Mouse (Mus musculus): ENCODE measurements around the gene Hs3st6.
A peak's percentile ranks its signal among the peaks of the same experiment; 100 is the strongest.
"Not testable (repeated sequence)": the region's sequence is repeated elsewhere in the genome, so short reads cannot be mapped to it uniquely, and the experiment has no call there.

Hs3st6 gene

DNA sequence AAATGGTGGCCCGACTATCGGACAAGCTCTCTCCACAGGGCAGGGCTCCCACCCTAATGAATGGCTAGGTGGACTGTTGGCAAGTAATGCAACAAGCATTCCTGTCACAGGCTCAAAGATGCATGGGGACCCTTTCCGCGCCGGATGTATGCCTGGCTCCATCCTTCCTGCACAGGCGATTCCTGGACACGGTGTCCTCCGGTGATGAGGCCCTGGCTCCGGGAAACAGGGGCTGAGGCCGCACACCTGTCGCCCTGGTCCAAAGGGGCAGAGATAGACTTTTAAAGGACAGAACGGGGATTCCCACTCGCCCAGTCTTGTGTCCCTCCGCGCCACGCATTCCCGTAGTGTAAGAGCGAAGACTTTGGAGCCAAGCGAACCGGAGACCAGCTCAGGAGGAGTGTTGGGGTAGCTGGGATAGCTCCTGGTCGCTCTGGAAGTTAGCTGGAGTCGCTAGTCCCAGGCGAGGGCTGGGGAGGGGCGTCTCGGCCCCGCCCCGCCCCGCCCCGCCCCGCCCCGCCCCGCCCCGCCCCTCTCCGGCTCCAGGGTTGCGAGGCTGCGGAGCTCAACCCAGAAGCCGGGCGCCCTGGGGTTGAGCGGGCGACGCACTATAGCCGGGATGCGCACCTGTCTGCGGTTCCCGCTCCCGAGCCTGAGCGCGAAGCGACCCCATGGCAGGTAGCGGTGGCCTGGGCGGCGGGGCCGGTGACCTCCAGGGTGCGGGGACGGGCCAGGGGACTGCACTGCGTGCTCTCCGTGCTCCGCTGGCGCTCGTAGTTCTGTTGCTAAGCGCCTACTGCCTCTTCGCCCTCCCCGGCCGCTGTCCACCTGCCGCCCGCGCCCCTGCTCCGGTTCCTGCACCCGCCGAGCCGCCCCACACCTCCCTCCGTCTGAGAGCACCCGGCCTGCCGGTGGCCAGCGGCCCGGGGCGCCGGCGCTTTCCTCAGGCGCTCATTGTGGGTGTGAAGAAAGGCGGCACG, at the start of gene Hs3st6:
Gene Hs3st6 (plus strand): TSS at position 574 of the 980 bp plus-strand sequence.
- DNase-seq: no peak

DNA sequence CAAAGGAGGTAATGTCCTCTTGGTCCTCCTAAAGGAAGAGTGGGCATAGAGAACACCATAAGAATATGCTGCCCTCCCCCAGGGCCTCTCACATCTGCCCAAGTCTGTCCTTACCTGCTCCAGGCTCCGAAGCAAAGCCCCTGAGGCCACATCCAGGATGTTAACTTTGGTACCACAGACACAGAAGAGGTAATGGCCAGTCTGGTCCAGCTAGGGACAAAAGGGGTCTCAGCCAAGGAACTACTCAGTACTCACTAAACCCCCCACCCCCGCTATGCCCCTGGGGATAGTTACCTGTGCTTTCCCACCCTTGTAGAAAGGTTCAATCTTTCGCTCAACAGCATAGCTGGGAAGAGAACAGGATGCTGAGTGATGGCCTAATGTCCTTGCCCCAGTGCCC, 47.0 kb upstream of the Hs3st6 start:
- no peak for DNase-seq

DNA sequence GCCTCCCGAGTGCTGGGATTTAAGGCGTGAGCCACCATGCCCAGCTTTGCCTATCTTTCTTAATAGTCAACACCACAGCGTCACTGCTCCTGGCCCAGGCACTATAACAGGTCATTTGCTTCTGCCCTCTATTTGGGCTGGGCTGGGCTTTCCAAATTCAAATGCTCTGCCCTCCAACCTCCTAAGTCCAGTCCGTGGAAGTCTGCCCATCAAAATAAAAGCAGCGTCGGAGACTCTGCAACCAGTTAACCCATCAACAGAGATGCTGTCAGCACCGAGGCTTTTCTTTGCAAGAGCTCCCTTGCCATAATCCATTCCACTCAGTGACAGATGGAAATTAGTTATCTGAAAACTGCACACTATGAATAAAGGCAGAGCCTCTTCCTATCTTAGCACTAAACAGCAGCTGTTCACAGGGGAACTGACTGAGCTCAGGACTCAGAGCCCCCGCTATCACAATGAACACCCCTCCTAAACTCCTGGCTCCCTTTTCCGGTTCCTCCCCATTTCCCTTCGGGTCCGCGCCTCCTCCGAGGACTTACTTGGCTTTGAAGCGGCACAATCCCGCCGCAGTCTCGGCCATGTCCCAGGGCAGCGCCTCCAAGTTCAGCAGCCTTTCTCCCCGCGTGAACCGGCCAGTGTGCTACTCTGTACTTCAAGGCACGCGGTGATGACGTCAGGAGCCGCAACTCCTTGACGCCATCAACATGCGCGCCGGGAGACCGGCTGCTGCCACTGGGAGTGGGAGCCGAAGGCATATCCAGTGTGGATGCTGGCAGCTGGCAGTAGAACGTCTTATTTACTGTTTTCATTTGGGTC, 45.6 kb upstream of the Hs3st6 start, which contains the start of gene Tbl3:
Gene Tbl3 (minus strand): TSS at position 679 of the 819 bp plus-strand sequence.
- peak; percentile 91 for DNase-seq

DNA sequence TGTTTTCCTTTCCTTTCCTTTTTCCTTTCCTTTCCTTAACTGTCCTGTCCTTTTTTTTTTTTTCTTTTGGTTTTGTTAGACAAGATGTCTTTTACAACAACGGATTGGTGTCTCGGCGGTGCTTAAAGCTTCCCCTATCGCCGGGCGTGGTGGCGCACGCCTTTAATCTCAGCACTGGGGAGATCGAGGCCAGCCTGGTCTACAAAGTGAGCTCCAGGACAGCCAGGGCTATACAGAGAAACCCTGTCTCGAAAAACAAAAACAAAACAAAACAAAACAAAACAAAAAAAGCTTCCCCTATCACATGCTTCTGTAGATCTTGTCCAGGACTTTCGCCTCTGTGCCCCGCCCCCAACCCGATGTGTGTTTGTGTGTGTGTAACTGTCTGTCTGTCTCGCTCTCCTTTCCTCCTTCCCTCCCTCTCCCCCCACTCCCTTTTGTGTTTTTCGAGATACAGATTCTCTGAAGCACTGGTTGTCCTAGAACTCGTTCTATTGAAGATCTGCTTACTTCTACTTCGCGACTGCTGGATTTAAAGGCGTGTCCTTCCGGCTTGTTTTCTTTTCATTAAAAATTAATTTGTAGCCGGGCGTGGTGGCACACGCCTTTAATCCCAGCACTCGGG, 44.9 kb upstream of the Hs3st6 start:
- no peak for DNase-seq

DNA sequence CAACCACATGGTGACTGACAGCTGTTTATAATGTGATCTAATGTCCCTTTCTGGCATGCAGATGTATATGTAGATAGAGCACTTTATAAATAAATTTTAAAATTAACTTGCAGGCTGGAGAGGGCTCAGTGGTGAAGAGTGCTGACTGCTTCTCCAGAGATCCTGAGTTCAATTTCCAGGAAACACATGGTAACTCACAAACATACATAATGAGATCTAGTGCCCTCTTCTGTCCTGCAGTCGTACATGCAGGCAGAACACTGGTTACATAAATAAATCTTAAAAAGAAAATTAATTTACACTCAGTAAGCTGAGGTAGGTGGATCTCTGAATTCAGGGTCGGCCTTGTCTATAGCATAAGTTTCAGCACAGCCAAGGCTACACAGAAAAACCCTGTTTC, 44.1 kb upstream of the Hs3st6 start:
- no peak for DNase-seq

DNA sequence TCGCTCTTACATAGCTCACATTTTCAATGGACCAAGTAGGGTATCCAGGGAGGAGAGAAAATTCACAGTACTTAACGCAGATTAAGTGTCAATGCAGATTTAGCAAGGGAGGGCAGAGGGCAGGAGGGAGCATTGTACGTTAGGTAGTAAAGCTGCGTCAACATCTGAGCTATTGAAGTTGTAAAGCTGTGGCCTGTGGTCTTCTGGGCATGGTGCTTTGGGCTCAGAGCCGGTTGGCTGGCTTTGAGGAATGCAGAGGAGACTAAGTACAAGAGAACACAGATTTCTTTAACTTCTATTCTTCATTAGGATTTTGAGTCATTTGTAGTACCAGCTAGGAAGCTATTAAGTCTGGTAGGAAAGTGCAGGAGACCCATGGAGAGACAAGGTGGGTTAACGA, 37.2 kb upstream of the Hs3st6 start:
- no peak for DNase-seq

DNA sequence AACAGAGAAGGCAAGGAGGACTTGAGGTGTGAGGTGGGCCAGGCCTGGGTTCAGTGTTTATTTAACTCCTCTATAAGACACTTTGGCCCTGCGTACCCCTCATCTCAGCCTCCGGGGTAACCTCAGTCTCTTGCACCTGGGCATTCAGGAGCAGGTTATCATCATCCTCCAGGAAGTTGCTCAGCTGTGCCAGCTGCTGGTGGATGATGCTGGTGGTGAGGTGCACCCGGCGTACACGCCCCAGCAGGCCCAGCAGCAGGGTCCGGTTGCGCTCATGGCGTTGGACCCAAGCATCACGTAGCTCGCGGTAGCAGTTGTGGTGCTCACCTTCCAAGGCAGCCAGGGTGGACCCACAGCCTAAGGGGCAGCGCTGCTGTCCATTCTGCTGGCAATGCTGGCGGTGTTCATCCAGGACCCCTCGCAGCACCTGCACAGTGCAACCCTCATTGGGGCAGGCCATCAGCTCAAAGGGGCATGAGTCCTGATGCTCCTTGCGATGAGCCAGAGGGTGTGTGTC, 36.6 kb upstream of the Hs3st6 start:
- no peak for DNase-seq

DNA sequence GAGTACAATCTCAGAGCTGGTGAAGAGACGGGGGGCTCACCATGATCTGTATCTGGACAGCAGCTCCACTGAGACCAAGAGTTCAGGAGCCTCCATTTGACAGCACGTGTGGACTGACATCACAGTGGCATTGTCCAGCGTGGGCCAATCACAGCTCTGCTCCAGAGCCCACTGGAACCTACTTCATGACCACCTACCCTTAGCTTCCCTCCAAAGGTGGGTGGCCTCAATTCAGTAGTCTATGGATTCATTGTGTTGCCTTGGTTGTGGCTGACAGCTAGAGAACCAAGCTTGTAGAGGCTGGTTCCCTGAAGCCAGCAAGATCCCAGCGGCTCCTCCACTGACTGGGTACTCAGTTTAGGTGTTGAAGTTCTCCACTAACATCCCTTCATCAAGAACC, 34.8 kb upstream of the Hs3st6 start, which contains the start of the genes Rnf151 and Rps2:
Gene Rnf151 (minus strand): TSS at position 121 of the 400 bp plus-strand sequence.
Gene Rps2 (plus strand): TSS at position 174 of the 400 bp plus-strand sequence.
- DNase-seq: no peak

DNA sequence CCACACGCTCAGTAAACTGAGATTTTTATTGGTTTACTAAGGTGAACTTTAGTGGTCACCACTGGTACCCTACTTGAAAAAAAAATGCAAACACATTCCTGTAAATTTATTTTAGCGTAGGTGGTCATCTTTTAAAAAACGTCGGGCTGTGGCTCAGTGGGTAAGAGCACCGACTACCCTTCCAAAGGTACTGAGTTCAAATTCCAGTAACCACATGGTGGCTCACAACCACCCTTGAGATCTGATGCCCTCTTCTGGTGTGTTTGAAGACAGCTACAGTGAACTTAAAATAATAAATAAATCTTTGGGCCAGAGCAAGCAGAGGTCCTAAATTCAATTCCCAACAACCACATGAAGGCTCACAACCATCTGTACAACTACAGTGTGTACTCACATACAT, 33.9 kb upstream of the Hs3st6 start:
- not testable (repeated sequence) for DNase-seq

DNA sequence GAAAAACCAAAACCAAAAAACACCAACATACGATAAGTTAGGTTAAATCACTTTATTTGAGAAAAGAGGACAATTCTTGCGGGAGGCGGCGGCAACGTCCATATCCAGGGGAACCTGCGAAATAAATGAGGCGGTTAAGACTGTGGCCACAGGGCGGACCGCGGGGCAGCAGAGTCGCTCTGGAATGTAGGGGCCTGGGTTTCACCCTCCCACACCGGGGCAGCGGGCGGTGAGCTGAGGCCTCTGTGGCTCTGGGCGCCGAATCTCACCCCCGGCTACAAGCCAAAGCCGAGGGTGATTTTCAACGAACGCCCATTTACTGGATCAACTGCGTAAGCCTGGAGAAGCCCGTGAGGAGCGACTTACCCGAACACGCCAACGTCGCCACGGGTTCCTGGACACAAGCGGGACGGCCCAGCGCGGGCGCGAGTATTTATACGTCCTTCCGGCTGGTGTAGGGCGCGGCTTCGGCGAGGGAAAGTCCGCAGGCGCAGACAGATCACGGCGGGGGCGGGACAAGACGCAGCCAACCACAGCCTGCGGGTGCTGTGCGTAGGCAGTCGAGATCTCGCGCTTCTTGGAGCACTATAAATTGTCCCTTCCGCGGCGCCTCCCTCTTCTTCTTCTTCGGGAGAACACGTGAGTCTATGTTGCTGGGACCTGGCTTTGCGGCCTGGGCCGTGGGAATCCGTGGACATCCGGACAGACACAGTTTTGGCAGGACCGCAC, 33.1 kb upstream of the Hs3st6 start:
- peak; percentile 96 for DNase-seq

DNA sequence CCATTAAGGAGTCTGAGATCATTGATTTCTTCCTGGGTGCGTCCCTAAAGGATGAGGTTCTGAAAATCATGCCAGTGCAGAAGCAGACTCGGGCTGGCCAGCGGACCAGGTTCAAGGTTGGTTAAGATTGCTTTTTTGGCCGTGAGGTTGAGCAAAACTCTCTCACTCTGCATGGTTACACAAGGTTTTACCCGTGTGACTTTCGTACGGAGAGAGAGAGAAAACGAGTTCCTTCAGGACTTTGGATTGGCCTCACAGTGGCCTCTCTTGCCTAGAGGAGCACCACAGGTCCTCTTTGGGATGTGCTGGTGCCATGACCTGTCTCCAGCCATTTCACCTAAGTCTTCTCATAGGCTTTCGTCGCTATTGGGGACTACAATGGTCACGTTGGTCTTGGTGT, 32.2 kb upstream of the Hs3st6 start:
- DNase-seq: not testable (repeated sequence)

DNA sequence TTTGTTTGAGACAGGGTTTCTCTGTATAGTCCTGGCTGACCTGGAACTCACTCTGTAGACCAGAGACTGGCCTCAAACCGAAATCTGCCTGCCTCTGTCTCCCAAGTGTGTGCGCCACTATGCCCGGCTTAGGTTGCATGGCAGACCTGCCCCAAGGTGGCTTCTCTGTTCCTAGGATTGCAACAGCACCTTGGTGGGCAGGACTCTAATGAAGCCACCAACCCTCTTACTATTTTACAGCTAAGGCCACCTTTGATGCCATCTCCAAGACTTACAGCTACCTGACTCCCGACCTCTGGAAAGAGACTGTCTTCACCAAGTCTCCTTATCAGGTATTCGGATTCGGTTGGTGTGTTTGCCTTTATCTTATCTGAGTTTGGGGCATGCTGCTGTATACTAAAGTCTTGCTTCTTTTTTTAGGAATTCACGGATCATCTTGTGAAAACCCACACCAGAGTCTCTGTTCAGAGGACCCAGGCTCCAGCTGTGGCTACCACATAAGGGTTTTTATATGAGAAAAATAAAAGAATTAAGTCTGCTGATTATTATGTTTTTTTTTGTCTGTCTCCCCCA, 31.3 kb upstream of the Hs3st6 start:
- DNase-seq: not testable (repeated sequence)

DNA sequence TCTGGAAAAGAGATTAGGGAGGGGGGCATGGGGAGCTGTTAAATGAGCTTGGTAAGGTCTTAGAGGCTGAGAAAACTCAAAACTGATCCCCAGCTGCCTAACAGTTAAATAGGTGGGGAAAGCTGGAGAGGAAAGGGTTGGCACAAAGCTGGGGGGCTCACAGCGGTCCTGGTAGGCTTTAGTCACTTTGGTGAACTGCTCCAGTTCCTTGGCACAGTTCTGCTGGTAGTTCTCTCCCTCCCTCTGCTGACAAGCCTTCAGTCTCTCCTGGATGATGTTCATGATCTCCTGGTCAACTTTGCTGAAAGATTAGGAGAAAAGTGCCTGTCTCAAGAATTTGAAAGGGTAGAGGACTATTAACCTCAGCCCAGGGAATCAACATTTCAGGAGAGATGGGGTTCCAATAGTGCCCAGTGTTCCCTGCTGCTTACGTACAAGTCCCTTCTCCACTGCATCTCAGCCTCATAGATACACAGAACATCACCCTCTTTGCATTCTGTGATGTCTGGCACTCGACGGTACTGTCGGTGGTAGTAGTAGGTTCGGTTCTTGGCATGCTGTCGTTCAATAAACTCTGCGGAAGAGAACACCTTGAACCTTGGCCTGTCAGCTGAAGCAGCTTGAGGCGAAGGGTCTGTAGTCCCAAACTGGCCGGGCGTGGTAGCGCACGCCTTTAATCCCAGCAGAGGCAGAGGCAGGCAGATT, 30.4 kb upstream of the Hs3st6 start:
- DNase-seq: no peak

DNA sequence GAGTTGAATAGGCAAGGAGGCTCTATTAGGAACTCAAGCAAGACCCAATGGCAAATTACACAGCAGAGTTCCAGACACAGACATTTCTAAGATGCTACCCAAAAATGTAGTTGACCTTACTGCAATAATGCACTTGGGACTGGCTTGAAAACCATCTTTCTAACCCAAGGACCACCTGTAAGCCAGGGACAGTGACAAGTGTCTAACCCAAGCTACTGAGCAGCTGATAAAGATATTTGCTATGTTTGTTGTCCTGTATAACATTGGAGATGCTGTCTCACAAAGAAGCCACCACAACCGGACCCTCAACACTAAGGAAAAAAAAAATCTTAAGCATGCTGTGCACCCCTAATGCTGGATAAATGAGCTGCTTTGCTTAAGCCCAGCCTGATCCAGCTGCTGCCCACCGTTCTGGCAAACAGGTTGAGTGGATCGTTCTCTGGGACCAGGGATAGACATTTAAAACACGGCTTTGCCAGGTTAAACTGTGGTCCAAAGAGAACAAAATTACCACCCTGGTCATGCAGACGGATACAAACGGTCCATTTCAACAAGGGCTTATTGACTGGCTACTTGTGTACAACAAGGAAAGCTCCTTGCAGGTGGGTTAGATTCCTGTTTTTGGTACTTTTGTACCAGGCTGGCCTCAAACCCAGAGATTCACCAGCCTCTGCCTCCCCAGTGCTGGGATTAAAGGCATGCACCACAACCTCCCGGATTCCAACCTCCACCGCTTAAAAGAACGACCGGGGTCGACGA, 29.5 kb upstream of the Hs3st6 start:
- DNase-seq: no peak

DNA sequence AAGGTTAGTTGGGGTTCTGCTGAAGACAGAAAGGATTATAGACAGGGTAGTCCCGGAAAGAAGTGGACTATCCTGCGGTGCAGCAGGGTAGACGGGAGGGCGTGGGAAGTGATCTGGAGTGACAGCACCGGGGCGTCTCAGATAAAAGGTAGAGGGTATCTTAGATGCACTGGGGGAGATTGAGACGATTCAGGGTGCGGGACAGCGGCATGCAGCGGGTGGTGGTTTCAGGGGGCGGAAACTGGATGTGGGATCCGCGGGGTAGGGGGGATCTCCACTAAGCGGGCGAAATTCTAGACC, 29.0 kb upstream of the Hs3st6 start:
- no peak for DNase-seq

DNA sequence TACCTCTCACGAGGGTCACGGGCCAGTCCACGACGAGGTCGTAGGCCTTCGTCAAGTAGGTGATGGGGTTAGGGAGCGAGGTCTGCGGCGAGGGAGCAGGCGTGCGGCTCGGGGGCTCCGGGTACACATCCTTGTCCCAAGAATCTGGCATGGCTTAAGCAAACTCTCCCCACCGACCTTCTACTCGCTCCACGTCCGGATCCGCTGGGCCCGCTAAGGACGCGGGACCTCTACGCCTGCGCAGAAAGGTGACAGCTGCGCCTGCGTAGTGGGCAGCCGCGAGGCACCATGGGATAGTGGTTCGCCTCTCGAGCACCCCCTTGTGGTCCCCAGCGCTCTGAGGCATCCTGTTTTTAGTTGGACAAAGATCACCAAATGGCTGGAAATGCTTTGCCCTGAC, 28.6 kb upstream of the Hs3st6 start, which contains the start of gene Ndufb10:
Gene Ndufb10 (minus strand): TSS at position 295 of the 400 bp plus-strand sequence.
- DNase-seq: peak; percentile 98

DNA sequence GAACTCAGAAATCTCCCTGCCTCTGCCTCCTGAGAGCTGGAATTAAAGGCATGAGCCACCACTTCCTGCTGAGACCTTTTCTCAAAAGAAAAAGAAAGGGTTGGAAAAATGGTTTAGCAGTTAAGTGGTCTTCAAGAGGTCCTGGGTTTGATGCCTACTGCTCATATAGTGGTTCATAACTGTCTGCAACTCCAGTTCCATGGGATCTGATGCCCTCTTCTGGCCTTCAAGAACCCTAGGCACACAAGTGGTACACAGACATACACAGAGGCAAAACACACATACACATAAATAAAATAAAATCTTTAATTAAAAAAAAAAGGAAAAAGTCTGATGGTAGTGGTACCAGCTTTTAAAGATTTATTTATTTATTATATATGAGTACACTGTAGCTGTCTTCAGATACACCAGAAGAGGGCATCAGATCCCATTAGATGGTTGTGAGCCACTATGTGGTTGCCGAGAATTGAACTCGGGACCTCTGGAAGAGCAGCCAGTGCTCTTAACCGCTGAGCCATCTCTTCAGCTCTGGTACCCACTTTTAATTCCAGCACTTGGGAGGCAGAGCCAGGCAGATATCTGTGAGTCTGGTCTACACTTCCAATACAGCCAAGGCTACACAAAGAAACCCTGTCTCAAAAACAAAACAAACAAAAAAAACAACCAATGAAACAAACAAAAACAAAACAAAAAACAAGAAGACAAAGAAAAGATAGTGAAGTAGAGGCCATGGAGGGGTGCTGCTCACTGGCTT, 27.0 kb upstream of the Hs3st6 start:
- DNase-seq: no peak

DNA sequence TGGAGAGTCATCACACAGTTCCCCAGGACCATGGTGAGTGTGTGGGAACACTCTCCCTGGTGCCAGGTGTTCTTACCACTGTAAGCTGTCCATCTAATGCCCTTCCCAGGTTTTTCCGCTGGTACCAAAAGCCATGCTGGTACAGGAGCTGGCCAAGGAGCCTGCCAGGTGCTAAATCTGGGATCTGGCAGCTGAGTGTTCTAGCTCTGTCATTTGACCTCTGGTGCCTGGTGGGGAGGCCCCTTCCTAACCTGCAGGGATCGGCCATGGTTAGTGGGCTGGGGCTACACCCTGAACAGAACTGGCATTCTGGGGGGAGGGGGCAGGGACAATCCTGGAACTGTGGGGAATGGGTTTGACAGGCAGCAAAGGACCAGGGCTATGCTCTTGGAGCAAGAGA, 25.2 kb upstream of the Hs3st6 start, which contains the start of gene Rpl3l:
Gene Rpl3l (plus strand): TSS at position 203 of the 400 bp plus-strand sequence.
- DNase-seq: no peak

DNA sequence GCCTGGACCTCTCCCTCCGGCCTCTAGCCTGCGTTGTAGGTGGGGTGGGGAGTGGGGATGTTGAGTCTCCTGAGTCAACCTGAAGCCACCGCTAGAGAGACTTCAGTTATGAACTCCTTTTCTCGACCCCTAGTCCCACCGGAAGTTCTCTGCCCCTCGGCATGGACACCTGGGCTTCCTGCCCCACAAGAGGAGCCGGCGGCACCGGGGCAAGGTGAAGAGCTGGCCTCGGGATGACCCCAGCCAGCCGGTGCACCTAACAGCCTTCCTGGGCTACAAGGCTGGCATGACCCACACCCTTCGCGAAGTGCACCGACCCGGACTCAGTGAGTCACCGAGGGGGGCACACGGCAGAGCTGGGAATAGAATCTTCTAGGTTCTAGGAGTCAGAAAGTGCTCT, 24.6 kb upstream of the Hs3st6 start:
- DNase-seq: no peak

Measured in cerebellum, adult 8-10 months (tissue).